Mouse (Mus musculus) hindbrain, postnatal 0 days (tissue): ENCODE data around the gene Fam189a1. TPM values are rescaled to one million over a fixed set of nuclear protein-coding genes. Genes with fewer than 3 reads are reported as not detected.

Experiments used
- ATAC-seq: fragments of 200-750 bp; cut with Nextera tagmentation; 2 replicates; pipeline ENCODE4 v1.8.0; 2017; ENCODE audit warnings: mild to moderate bottlenecking, moderate TSS enrichment, moderate library complexity
- DNase-seq: peaks from one replicate; pipeline ENCODE4 v3.0.0-alpha.2; 2015; ENCODE audit warnings: low spot score
- H3K27ac ChIP-seq: fragments of 300-500 bp; sonication (generic); 2 replicates; pipeline ENCODE4 v1.5.1; 2014; ENCODE audit warnings: mild to moderate bottlenecking
- H3K27me3 ChIP-seq: fragments of 300-500 bp; sonication (generic); 2 replicates; pipeline ENCODE4 v1.6.1; 2014; ENCODE audit warnings: low read length, mixed read lengths; ENCODE audit not compliant: insufficient read depth
- H3K36me3 ChIP-seq: fragments of 300-500 bp; sonication (generic); 2 replicates; pipeline ENCODE4 v1.6.1; 2014; ENCODE audit warnings: low read length, mixed read lengths; ENCODE audit not compliant: insufficient read depth
- H3K4me1 ChIP-seq: fragments of 300-500 bp; sonication (generic); 2 replicates; pipeline ENCODE4 v1.6.1; 2014; ENCODE audit warnings: antibody characterized with exemption, low read length, mixed read lengths; ENCODE audit not compliant: insufficient read depth
- H3K4me2 ChIP-seq: fragments of 300-500 bp; sonication (generic); 2 replicates; pipeline ENCODE4 v1.6.1; 2014; ENCODE audit warnings: low read depth, mild to moderate bottlenecking, low read length, moderate library complexity, mixed read lengths
- H3K4me3 ChIP-seq: fragments of 300-500 bp; sonication (generic); 2 replicates; pipeline ENCODE4 v1.5.1; 2014; ENCODE audit warnings: low read length
- H3K9ac ChIP-seq: fragments of 300-500 bp; sonication (generic); replicated peaks from 2 replicates; pipeline ENCODE4 v1.6.1; 2014; ENCODE audit warnings: mild to moderate bottlenecking, low read length, moderate library complexity, mixed read lengths
- H3K9me3 ChIP-seq: fragments of 300-500 bp; sonication (generic); 2 replicates; pipeline ENCODE4 v1.6.1; 2016; ENCODE audit warnings: low read length, mixed read lengths
- CTCF ChIP-seq: IDR thresholded peaks from 2 replicates; pipeline ENCODE4 v1.5.1; 2016; ENCODE audit warnings: antibody characterized with exemption, control low read depth, low read depth
- WGBS: fragments of 180-500 bp; shearing (Covaris S2); extraction: QIAGEN DNeasy Blood & Tissue Kit; methylation state at CpG from one replicate; pipeline ENCODE4 v1.1.7; 2014; 5-methylcytosine and 5-hydroxymethylcytosine counted together
- polyA plus RNA-seq: library from polyadenylated mRNA; unstranded; fragments of >200 nt; fragmentation: Nextera tagmentation; extraction: Ambion mirVana; gene quantifications from 2 replicates; pipeline ENCODE4 v1.2.1, GENCODE M21; 2015
- total RNA-seq: library from RNA; depleted of rRNA; stranded (reverse); fragments of >200 nt; gene quantifications from 2 replicates; pipeline ENCODE4 v1.2.3, GENCODE M21; 2014

Fam189a1 gene
- total and polyA plus RNA-seq, 2 experiments from 2014 or later = 16.8 to 28.4 TPM

DNA sequence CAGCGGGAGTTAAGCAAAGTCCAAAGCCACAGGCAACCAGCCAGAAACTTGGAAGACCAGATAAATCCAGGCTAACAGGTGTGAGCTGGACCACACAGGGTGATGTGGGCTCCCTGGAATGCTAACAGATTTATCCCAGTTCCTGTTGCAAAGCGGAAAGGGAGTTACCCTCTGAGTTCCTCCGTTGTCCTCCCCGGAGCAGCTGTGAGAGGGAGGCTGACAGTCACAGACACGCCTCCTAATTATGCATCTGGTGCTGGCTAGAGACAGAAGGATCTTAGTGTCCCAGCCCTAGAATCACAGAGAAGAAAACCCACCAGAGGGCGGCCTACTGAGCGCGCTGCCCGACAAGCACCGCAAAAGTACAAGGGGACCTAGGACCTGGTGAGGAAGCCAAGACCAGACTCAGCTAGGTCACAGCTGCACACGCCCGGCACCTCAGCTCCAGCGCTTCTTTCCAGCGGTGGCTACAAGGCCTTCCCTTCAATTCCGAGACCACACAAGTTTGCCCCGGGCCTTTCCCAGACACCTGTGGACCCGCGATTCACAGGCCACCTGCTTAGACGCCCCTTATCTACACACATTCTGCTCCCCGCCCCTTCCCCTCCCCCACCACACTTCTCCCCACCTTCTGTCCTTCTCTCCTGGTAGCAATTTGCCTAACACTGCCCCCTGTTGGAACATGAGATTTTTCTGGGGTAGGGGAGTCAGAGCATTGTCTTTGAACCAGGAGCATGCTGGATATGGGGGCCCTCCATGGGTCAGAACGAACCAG, 316.4 kb downstream of the Fam189a1 start:
- TF ChIP-seq CTCF = peak; percentile 66
- DNase-seq = peak; percentile 83
- Histone ChIP-seq H3K36me3 (no peaks in the 10 kb centered on the region), H3K9me3 (no peaks in the 10 kb centered on the region), H3K27me3 (no peaks in the 10 kb centered on the region), H3K4me2 (peak overlapping the region; percentile 52), H3K4me1 (peaks cover 9% of the 10 kb centered on the region; the same call in 1 of the 2 replicates), H3K9ac (no peak overlapping the region), H3K4me3 (peak overlapping the region; percentile 23), H3K27ac (peak overlapping the region; percentile 78)
- WGBS = 5% methylated on average over 21 of the region's 21 CpGs
- peak; percentile 85 for ATAC-seq

DNA sequence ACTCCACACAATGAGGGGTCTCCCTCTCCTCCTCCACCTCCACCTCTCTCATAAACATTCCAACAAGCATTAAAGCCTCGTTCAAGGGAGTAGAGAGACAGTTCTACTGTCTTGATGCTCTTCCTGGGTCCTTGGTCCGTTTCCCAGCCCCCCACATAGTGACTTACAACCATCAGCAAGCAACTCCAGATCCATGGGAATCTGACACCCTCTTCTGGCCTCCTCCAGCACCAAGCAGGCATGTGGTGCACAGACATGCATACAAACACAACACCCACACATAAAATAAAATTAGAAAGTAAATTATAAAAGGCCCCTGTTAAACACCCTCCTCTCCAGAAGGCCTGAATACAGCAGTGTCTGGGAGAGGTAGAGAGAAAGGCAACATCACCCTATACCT, 317.1 kb downstream of the Fam189a1 start:
- Histone ChIP-seq H3K9ac (no peak overlapping the region), H3K9me3 (no peaks in the 10 kb centered on the region), H3K27ac (no peak overlapping the region), H3K36me3 (no peaks in the 10 kb centered on the region), H3K4me1 (peaks cover 9% of the 10 kb centered on the region; the same call in 1 of the 2 replicates), H3K4me2 (peak overlapping the region; percentile 52; the same call in 1 of the 2 replicates), H3K4me3 (no peak overlapping the region), H3K27me3 (no peaks in the 10 kb centered on the region)
- 77% methylated on average over 2 of the region's 2 CpGs for WGBS
- ATAC-seq (no peak), DNase-seq (no peak)
- no peak for TF ChIP-seq CTCF

DNA sequence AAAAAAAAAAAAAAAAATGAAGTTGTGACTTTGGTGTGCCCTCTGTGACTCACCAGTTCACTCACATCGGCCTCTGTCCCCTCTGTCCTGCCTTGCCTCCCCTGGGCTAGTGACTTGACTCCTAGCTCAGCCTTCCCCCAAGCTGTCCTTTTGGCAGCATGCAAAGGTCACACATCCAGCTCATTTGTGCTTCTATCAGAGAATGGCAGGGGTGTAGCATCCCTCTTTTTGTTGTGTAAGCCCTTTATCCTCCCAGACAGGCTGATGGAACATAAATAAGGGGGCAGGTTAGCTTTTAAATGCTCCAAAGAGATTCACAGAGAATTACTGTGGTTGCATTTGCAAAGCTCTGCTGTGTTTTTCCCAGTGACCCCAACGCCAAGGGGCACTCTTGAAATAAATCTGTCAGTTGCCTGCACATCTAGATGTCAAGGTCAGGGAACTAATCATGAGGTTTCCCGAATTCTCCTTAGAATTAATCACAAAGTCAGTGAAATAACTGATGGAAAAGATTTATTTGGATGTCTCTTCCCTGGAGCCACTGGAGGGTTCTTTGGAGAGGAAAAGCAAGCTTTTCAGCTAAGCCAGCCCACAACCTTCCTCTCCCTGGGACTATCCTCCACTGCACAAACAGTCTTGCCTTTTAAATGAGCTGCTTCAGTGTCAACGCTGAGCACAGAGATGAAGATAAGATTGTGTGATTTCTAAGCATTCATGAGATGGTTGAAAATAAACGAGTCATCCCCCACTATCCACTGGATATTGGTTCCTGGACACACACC, 326.0 kb downstream of the Fam189a1 start:
- WGBS = 38% methylated on average over 5 of the region's 5 CpGs
- no peak for TF ChIP-seq CTCF
- H3K9me3 ChIP-seq = 0 out of 2 replicates have a peak, but pooled peaks cover 3% of the 10 kb centered on the region
- H3K27me3 ChIP-seq = no peaks in the 10 kb centered on the region
- H3K27ac ChIP-seq = 0 out of 2 replicates have a peak overlapping the region, but pooled peaks have one; percentile 26
- H3K36me3 ChIP-seq = no peaks in the 10 kb centered on the region
- no peak overlapping the region for H3K4me3 ChIP-seq
- no peak overlapping the region for H3K4me2 ChIP-seq
- H3K9ac ChIP-seq = no peak overlapping the region
- H3K4me1 ChIP-seq = no peaks in the 10 kb centered on the region
- ATAC-seq = no peak
- DNase-seq = no peak

DNA sequence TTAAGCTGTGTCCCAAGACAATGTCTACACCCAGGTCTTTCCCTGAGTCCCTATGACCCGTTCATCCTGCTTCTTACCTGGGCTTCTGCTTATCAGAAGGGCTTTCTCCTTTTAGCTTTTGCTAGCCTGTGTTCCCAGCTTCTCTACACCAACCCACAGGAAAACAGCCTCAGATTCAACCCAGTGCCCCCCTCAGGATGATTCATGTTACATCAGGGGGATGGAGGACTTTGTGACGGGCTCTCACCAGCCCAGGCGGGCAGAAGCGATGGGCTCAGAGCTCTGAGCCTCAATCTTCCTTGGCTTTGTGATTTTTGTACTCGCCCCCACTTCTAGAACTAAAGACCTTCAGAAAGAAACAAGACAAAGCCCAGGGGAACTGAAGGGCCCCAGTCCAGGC, 335.3 kb downstream of the Fam189a1 start:
- no peaks in the 10 kb centered on the region for H3K9me3 ChIP-seq
- no peak for ATAC-seq
- H3K36me3 ChIP-seq = no peaks in the 10 kb centered on the region
- TF ChIP-seq CTCF = no peak
- H3K4me1 ChIP-seq = no peaks in the 10 kb centered on the region
- no peak overlapping the region for H3K4me2 ChIP-seq
- no peaks in the 10 kb centered on the region for H3K27me3 ChIP-seq
- DNase-seq = no peak
- 87% methylated on average over 5 of the region's 5 CpGs for WGBS
- no peak overlapping the region for H3K27ac ChIP-seq
- H3K4me3 ChIP-seq = no peak overlapping the region
- H3K9ac ChIP-seq = no peak overlapping the region

DNA sequence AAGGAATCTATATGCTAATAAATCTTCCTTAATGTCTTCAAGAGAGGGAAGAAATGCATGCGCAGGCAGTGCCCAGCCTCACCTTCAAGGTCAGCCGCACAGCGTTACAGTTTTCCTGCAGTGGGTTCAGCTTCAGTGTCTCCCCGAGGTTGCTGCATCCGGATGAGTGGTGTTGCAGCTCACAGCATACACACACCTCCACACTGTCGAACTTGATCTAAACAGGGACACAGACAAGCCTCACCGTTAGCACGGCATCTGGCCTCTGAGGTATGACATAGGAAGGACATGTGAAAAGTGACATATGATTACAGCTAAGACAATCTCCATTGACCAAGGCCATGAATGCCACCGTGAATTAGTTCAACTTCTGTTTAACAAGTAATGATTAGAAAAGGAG, 336.7 kb downstream of the Fam189a1 start:
- Histone ChIP-seq H3K27me3 (no peaks in the 10 kb centered on the region), H3K27ac (no peak overlapping the region), H3K9ac (no peak overlapping the region), H3K4me2 (no peak overlapping the region), H3K9me3 (no peaks in the 10 kb centered on the region), H3K4me1 (no peaks in the 10 kb centered on the region), H3K4me3 (no peak overlapping the region), H3K36me3 (no peaks in the 10 kb centered on the region)
- 80% methylated on average over 9 of the region's 9 CpGs for WGBS
- DNase-seq (no peak), ATAC-seq (no peak)
- no peak for TF ChIP-seq CTCF

DNA sequence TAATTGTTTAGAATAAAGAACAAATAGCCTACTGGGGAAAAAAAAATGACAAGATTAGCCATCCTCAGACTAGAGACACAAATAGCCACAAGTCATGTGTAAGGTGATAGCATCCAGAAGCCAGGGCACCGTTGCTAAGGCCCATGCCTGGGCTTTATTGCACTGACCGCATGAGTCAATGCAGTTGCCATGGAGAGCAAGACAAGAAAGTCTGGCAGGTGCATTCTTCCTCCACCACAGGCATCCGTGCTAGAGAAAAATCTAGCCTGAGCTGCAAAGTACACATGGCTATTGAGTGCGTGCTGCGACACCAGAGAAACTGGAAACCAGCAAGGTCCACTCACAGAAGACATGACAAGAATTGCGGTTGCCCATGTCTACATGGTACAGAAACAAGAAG, 347.5 kb downstream of the Fam189a1 start:
- peak; percentile 55; the same call in 1 of the 2 replicates for ATAC-seq
- H3K27ac ChIP-seq = no peak overlapping the region
- H3K36me3 ChIP-seq = no peaks in the 10 kb centered on the region
- no peak overlapping the region for H3K4me3 ChIP-seq
- H3K4me2 ChIP-seq = no peak overlapping the region
- H3K27me3 ChIP-seq = no peaks in the 10 kb centered on the region
- WGBS = 24% methylated on average over 6 of the region's 6 CpGs
- peak; percentile 50 for DNase-seq
- no peak for TF ChIP-seq CTCF
- H3K4me1 ChIP-seq = no peaks in the 10 kb centered on the region
- no peaks in the 10 kb centered on the region for H3K9me3 ChIP-seq
- H3K9ac ChIP-seq = no peak overlapping the region
